Mouse (Mus musculus): ENCODE results near the gene Gm4981.
"Not testable (repeated sequence)": the region's sequence is repeated elsewhere in the genome, so short reads cannot be mapped to it uniquely, and the experiment has no call there.

GRCm38 (mm10) chr10:58226357-58226756, 10.1 kb downstream of the Gm4981 start:
- TF ChIP-seq CTCF (IDR thresholded peaks at IDR 0.05; ENCODE audit: control insufficient read depth, insufficient read depth, insufficient read length); MYOG (IDR thresholded peaks at IDR 0.05; ENCODE audit: control insufficient read depth, extremely low read depth, insufficient read length); USF1 (IDR thresholded peaks at IDR 0.05; ENCODE audit: low read depth); CEBPB (IDR thresholded peaks at IDR 0.05; ENCODE audit: low read depth); MYOD1 (IDR thresholded peaks at IDR 0.05; ENCODE audit: control insufficient read depth, insufficient read length, low read depth): not testable (repeated sequence)

Measured in C2C12 (cell line).